Comparison of ENCODE assay signal across 8 mouse cellular contexts in the genomic region with DNA sequence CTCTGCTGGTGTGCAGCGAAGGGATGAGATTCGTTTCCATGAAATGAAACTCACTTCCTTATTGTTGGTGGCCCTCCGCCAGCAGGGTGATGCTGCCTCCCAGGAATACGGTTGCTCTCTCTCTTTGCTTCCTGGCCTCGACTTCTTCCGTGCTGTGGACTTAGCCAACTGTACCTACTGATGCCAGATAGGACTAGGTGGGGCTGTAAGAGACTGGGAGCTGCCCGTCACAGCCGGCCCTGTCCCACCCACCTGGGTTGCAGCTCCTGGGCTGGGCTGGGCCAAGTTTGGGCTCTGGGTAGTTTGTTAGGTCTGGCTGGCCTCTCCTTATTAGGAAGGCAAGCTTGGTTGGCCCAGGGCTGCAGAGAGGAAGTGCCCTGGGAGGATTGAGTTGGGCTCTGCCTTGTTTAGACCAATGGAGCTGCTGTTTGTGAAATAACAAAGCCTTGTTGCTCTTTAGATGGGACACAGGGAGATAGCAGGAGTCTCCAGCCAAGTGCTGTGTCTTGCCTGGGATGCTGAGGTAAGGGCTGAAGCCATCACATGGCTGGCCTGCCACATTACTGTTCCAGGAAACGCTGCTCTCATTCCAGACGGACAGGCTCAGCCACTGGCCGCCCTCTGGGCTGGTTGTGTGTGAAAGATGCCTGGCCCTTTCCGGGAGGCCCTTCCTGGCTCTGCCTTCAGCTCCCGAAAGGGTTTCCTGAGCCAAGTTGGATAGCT. TPM values are rescaled to one million over a fixed set of nuclear protein-coding genes. Genes with fewer than 3 reads are reported as not detected.
DNase-seq lines count a peak whose midpoint lies in the region; ATAC-seq lines count a peak whose summit lies in the region.

No protein-coding gene starts in this region.

- H3K9ac ChIP-seq in neural tube, embryonic 13.5 days, result 0 out of 2 replicates have a peak overlapping the region, but pooled peaks have one; percentile 22

- H3K4me1 ChIP-seq in neural tube, embryonic 13.5 days (replicated peaks), result peaks cover 52% of the 10 kb centered on the region

- 78% methylated on average over 13 of the region's 13 CpGs for WGBS in neural tube, embryonic 13.5 days

- H3K27me3 ChIP-seq in neural tube, embryonic 13.5 days, result no peaks in the 10 kb centered on the region

- DNase-seq in neural tube, embryonic 10.5 days (ENCODE audit: extremely low spot score, low spot score), result no peak
- peak; percentile 86 to 89 for DNase-seq in heart, postnatal 10 days
- DNase-seq in kidney, postnatal 25 days, result peak; percentile 76 to 88
- peak; percentile 82 for DNase-seq in urinary bladder, postnatal 14 days (ENCODE audit: low spot score)
- no peak for DNase-seq in right cerebral cortex, postnatal 36 days (ENCODE audit: low spot score in 2 of 2)

- ATAC-seq in neural tube, embryonic 13.5 days (ENCODE audit: low read depth), result 0 out of 2 replicates have a peak, but pooled peaks have one; percentile 21
- peak; percentile 30; the same call in 1 of the 2 replicates for ATAC-seq in erythroblast, adult 5-6 weeks (replicated peaks; ENCODE audit: low FRiP score, poor library complexity, severe bottlenecking)
- ATAC-seq in megakaryocyte, adult 5-6 weeks (ENCODE audit: poor library complexity, severe bottlenecking), result peak; percentile 94

- peaks cover 10% of the 10 kb centered on the region for H3K36me3 ChIP-seq in neural tube, embryonic 13.5 days

- no peak overlapping the region for H3K4me2 ChIP-seq in neural tube, embryonic 13.5 days

- H3K4me3 ChIP-seq in neural tube, embryonic 13.5 days, result no peak overlapping the region

- H3K9me3 ChIP-seq in neural tube, embryonic 13.5 days, result no peaks in the 10 kb centered on the region

- H3K27ac ChIP-seq in neural tube, embryonic 13.5 days (replicated peaks), result peak overlapping the region; percentile 59

- intact Hi-C loops in heart, postnatal 10 days (cut with DNase I), result no loop called here

RNA-seq across cellular contexts. Expression of a gene that starts 23.5 kb away (rescaled TPM):
- 5.6 and 7.2 TPM in 2 replicates for polyA plus RNA-seq in neural tube, embryonic 13.5 days (2015; fragmentation: Nextera tagmentation; extraction: Ambion mirVana)
- 3.7 and 5.0 TPM in 2 replicates for total RNA-seq in erythroblast, adult 5-6 weeks (2015; ENCODE audit: low replicate concordance)
- total RNA-seq in erythroblast, adult 5-6 weeks (2017; ENCODE audit: low replicate concordance), result 2.0 and 2.8 TPM in 2 replicates
- 10 to 100 TPM; 16.8 to 19.0 TPM for total RNA-seq in heart, postnatal 10 days (2021)
- 21.2 and 21.4 TPM in 2 replicates for total RNA-seq in megakaryocyte, adult 5-6 weeks (2015)
- total RNA-seq in megakaryocyte, adult 5-6 weeks (2017), result 14.5 and 19.0 TPM in 2 replicates

RNA-seq across cellular contexts. Expression of a gene that starts 39.0 kb away (rescaled TPM):
- polyA plus RNA-seq in neural tube, embryonic 13.5 days (2015; fragmentation: Nextera tagmentation; extraction: Ambion mirVana), result 10.9 and 14.1 TPM in 2 replicates
- total RNA-seq in erythroblast, adult 5-6 weeks (2015; ENCODE audit: low replicate concordance), result 4.2 and 4.8 TPM in 2 replicates
- total RNA-seq in erythroblast, adult 5-6 weeks (2017; ENCODE audit: low replicate concordance), result 3.3 and 3.7 TPM in 2 replicates
- total RNA-seq in heart, postnatal 10 days (2021), result 1 to 10 TPM; 6.4 to 8.1 TPM
- total RNA-seq in megakaryocyte, adult 5-6 weeks (2015), result 10.3 and 10.7 TPM in 2 replicates
- total RNA-seq in megakaryocyte, adult 5-6 weeks (2017), result 9.3 and 10.0 TPM in 2 replicates

Comparison
In these comparisons a context has a peak if more than half of its experiments do, and no peak if none do; other contexts are left out.
1. ATAC-seq: peak in every context shown above with its lines; median percentile 94 in megakaryocyte, adult 5-6 weeks; 30 in erythroblast, adult 5-6 weeks; 21 in neural tube, embryonic 13.5 days.
2. DNase-seq: peak in heart, postnatal 10 days (2 of 2), kidney, postnatal 25 days (2 of 2) and urinary bladder, postnatal 14 days (single experiment); none in neural tube, embryonic 10.5 days (single experiment) and right cerebral cortex, postnatal 36 days (0 of 2).